Mouse (Mus musculus) lung, postnatal 14 days (tissue): ENCODE data around the gene Efhd2.

Experiments used
- DNase-seq: peaks from one replicate; pipeline ENCODE4 v3.0.0; 2021

Gene Efhd2

GRCm38 (mm10) chr4:141853437-141853836, 21.3 kb downstream of the Efhd2 start:
- peak; percentile 77 for DNase-seq

GRCm38 (mm10) chr4:141845999-141846398, 28.7 kb downstream of the Efhd2 start, which contains the start of gene Ctrc:
Ctrc (minus strand) TSS chr4:141846359.
- DNase-seq = no peak

GRCm38 (mm10) chr4:141834536-141835095, 40.1 kb downstream of the Efhd2 start:
- DNase-seq = no peak

- DNase-seq = no peak
Measured at GRCm38 (mm10) chr4:141833911-141834310, 40.8 kb downstream of the Efhd2 start.

- DNase-seq = no peak
Measured at GRCm38 (mm10) chr4:141831361-141831760, 43.4 kb downstream of the Efhd2 start.

- no peak for DNase-seq
Measured at GRCm38 (mm10) chr4:141830381-141830780, 44.3 kb downstream of the Efhd2 start.

GRCm38 (mm10) chr4:141828177-141828576, 46.5 kb downstream of the Efhd2 start:
- DNase-seq = no peak

- no peak for DNase-seq
Measured at GRCm38 (mm10) chr4:141827401-141827800, 47.3 kb downstream of the Efhd2 start.

GRCm38 (mm10) chr4:141826060-141826459, 48.7 kb downstream of the Efhd2 start, which contains the start of gene Cela2a:
Cela2a (minus strand) TSS chr4:141826160.
- DNase-seq = no peak

- DNase-seq = no peak
Measured at GRCm38 (mm10) chr4:141822979-141823378, 51.7 kb downstream of the Efhd2 start.

GRCm38 (mm10) chr4:141822089-141822488, 52.6 kb downstream of the Efhd2 start:
- peak; percentile 56 for DNase-seq

- no peak for DNase-seq
Measured at GRCm38 (mm10) chr4:141821178-141821577, 53.5 kb downstream of the Efhd2 start.

GRCm38 (mm10) chr4:141819316-141819715, 55.4 kb downstream of the Efhd2 start:
- no peak for DNase-seq

- no peak for DNase-seq
Measured at GRCm38 (mm10) chr4:141818861-141819260, 55.9 kb downstream of the Efhd2 start.

- no peak for DNase-seq
Measured at GRCm38 (mm10) chr4:141817706-141818105, 57.0 kb downstream of the Efhd2 start.

- DNase-seq = no peak
Measured at GRCm38 (mm10) chr4:141816776-141817655, 57.7 kb downstream of the Efhd2 start.

GRCm38 (mm10) chr4:141816267-141816666, 58.5 kb downstream of the Efhd2 start:
- no peak for DNase-seq

GRCm38 (mm10) chr4:141811375-141811774, 63.3 kb downstream of the Efhd2 start:
- no peak for DNase-seq

- DNase-seq = no peak
Measured at GRCm38 (mm10) chr4:141810975-141811374, 63.7 kb downstream of the Efhd2 start.

GRCm38 (mm10) chr4:141809850-141810464, 64.8 kb downstream of the Efhd2 start:
- no peak for DNase-seq
